Mouse (Mus musculus): ENCODE measurements around the gene Lnx2. TPM values are rescaled to one million over a fixed set of nuclear protein-coding genes. Genes with fewer than 3 reads are reported as not detected.

Gene Lnx2
- total RNA-seq, 1 experiment: 11.6 TPM

DNA sequence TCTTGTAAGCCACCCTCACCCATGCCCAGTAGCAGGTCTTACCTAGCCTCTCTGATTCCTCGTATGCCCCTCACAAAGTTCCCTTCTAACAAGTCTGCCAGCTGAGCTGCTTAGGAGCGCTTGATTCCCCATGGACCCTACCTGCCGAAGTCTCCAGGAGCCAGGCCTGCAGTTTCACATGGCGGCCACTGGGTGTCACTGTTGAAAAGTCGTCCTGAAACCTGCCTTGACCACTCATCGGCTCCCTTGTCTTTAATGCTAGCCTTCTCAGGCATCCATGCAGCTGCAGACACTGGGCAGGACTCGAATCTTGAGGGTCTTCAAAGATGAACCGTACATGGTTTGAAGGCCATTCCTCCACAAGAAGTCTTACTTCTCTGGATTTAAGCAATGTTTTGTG lies 93.2 kb downstream of the Lnx2 start:
- TF ChIP-seq ZC3H11A (IDR thresholded peaks at IDR 0.05; ENCODE audit: borderline replicate concordance, low read depth, low read length) (peak; percentile 48; the same call in 1 of the 2 replicates), CHD2 (IDR thresholded peaks at IDR 0.05; ENCODE audit: low read depth, low read length) (no peak), ZNF384 (IDR thresholded peaks at IDR 0.05; ENCODE audit: low read depth, low read length) (no peak)
- Histone ChIP-seq H3K4me3 (ENCODE audit: insufficient read depth in 1 of 2, low read depth in 1 of 2, low read length in 2 of 2, poor library complexity in 1 of 2, severe bottlenecking in 1 of 2) (no peak overlapping the region), H3K27ac (ENCODE audit: insufficient read depth, low read depth, low read length, poor library complexity, severe bottlenecking) (no peak overlapping the region), H3K4me1 (ENCODE audit: control insufficient read depth in 2 of 2, insufficient read depth in 2 of 2, low read length in 2 of 2, poor library complexity in 1 of 2) (peaks cover 0 to 2% of the 10 kb centered on the region in 2 experiments; a peak in 1 of 4 replicates), H3K9me3 (ENCODE audit: control insufficient read depth, insufficient read depth, low read depth, low read length) (no peaks in the 10 kb centered on the region), H3K36me3 (ENCODE audit: control insufficient read depth, insufficient read depth, low read length, poor library complexity, severe bottlenecking) (no peaks in the 10 kb centered on the region), H3K9ac (ENCODE audit: insufficient read depth, low read depth, low read length, poor library complexity, severe bottlenecking) (no peak overlapping the region)
- in situ Hi-C loops (cut with MboI; ENCODE audit: low sequenced_read_pairs in 2 of 2, unreplicated experiment in 2 of 2): no loop called here
- peak; percentile 70 for DNase-seq (ENCODE audit: low read depth, low spot score)

DNA sequence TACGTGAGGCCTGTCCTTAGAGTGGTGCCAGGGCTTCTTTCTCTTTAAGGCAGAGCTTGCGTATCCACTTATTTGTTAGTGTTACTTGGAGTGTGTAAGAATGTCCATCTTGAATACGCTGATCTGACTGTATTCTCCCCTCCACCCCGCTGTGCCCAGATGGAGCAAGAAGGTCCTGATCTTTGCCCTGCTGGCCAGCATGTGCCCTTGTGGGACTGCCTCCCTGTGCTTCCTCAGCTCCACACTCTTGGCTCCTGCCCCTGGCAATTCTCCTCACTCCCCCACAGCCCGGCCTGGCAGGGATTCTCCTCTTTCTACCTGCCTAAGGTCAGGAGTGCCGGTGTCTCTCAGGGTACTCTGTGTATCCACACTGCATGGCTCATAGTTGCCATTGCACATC lies 95.0 kb downstream of the Lnx2 start:
- H3K4me3 ChIP-seq (ENCODE audit: insufficient read depth in 1 of 2, low read depth in 1 of 2, low read length in 2 of 2, poor library complexity in 1 of 2, severe bottlenecking in 1 of 2): no peak overlapping the region
- no peak for DNase-seq (ENCODE audit: low read depth, low spot score)
- peaks cover 0 to 2% of the 10 kb centered on the region in 2 experiments; a peak in 1 of 4 replicates for H3K4me1 ChIP-seq (ENCODE audit: control insufficient read depth in 2 of 2, insufficient read depth in 2 of 2, low read length in 2 of 2, poor library complexity in 1 of 2)
- no peaks in the 10 kb centered on the region for H3K36me3 ChIP-seq (ENCODE audit: control insufficient read depth, insufficient read depth, low read length, poor library complexity, severe bottlenecking)
- TF ChIP-seq CHD2 (IDR thresholded peaks at IDR 0.05; ENCODE audit: low read depth, low read length): no peak
- no peak for TF ChIP-seq HCFC1 (IDR thresholded peaks at IDR 0.05; ENCODE audit: borderline replicate concordance, insufficient read depth, low read length)
- no peak for TF ChIP-seq ZNF384 (IDR thresholded peaks at IDR 0.05; ENCODE audit: low read depth, low read length)
- TF ChIP-seq MAFK (IDR thresholded peaks at IDR 0.05; ENCODE audit: insufficient read depth, low read depth, low read length): no peak
- no peak overlapping the region for H3K9ac ChIP-seq (ENCODE audit: insufficient read depth, low read depth, low read length, poor library complexity, severe bottlenecking)
- H3K27ac ChIP-seq (ENCODE audit: insufficient read depth, low read depth, low read length, poor library complexity, severe bottlenecking): no peak overlapping the region
- in situ Hi-C loops (cut with MboI; ENCODE audit: low sequenced_read_pairs in 2 of 2, unreplicated experiment in 2 of 2): no loop called here
- no peaks in the 10 kb centered on the region for H3K9me3 ChIP-seq (ENCODE audit: control insufficient read depth, insufficient read depth, low read depth, low read length)

- in situ Hi-C loops (cut with MboI; ENCODE audit: low sequenced_read_pairs in 2 of 2, unreplicated experiment in 2 of 2): no loop called here
Observed at GRCm38 (mm10) chr5:146974781-146975123, 101.6 kb downstream of the Lnx2 start.

DNA sequence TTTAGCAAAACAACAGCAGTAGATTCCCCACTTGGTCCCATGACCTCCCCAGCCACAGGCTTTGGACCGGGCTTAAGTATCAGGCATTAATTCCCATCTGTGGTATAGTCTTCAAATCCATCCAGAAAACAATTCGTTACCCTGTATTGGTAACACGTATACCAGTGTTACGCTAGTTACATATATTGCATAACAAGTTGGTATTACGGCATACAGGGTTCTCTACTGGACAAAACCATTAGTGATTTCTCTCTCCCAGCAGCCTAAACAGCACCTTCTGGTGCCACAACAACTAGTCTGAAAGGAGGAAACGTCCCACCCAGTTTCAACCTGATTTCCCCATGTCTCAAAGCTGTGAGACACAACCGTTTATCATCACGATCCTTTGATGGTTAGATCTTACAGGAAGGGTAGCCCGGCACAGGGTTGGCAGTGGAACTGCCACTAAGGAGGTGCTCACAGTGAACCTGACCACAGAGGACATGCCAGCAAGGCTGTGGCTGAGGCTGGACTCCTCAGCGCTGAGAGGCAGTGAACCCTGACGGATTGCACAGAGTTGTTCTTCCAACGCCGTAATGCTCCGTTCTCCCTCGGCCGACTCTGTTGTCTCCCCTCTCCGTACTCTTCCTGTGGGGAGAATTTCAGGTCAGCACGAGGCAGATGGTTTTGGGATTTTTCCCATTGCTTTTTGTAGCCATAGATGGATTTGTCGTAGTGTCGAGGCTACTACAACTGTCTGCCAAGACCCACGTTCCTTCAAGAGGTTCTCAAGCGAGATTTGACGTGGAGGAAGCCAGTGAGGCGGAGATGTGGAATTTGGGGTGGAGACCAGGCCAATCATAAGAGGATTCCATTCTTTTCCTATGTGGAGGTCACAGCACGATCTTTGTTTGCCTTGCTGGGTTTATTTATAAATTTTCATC lies 102.3 kb downstream of the Lnx2 start:
- no peaks in the 10 kb centered on the region for H3K36me3 ChIP-seq (ENCODE audit: control insufficient read depth, insufficient read depth, low read length, poor library complexity, severe bottlenecking)
- in situ Hi-C loops (cut with MboI; ENCODE audit: low sequenced_read_pairs in 2 of 2, unreplicated experiment in 2 of 2): no loop called here
- no peak for TF ChIP-seq ZNF384 (IDR thresholded peaks at IDR 0.05; ENCODE audit: low read depth, low read length)
- no peak for TF ChIP-seq HCFC1 (IDR thresholded peaks at IDR 0.05; ENCODE audit: borderline replicate concordance, insufficient read depth, low read length)
- TF ChIP-seq MAFK (IDR thresholded peaks at IDR 0.05; ENCODE audit: insufficient read depth, low read depth, low read length): no peak
- no peak for TF ChIP-seq CHD2 (IDR thresholded peaks at IDR 0.05; ENCODE audit: low read depth, low read length)
- no peak for TF ChIP-seq ZC3H11A (IDR thresholded peaks at IDR 0.05; ENCODE audit: borderline replicate concordance, low read depth, low read length)
- H3K4me1 ChIP-seq (ENCODE audit: control insufficient read depth in 2 of 2, insufficient read depth in 2 of 2, low read length in 2 of 2, poor library complexity in 1 of 2): peaks cover 8 to 14% of the 10 kb centered on the region in 2 experiments; a peak in 3 of 4 replicates
- DNase-seq (ENCODE audit: low read depth, low spot score): no peak
- no peak overlapping the region for H3K4me3 ChIP-seq (ENCODE audit: insufficient read depth in 1 of 2, low read depth in 1 of 2, low read length in 2 of 2, poor library complexity in 1 of 2, severe bottlenecking in 1 of 2)
- no peak overlapping the region for H3K27ac ChIP-seq (ENCODE audit: insufficient read depth, low read depth, low read length, poor library complexity, severe bottlenecking)
- no peaks in the 10 kb centered on the region for H3K9me3 ChIP-seq (ENCODE audit: control insufficient read depth, insufficient read depth, low read depth, low read length)
- no peak overlapping the region for H3K9ac ChIP-seq (ENCODE audit: insufficient read depth, low read depth, low read length, poor library complexity, severe bottlenecking)

More at GRCm38 (mm10) chr5:146974781-146975123, 101.6 kb downstream of the Lnx2 start:
- no peaks in the 10 kb centered on the region for H3K9me3 ChIP-seq (ENCODE audit: control insufficient read depth, insufficient read depth, low read depth, low read length)
- H3K36me3 ChIP-seq (ENCODE audit: control insufficient read depth, insufficient read depth, low read length, poor library complexity, severe bottlenecking): no peaks in the 10 kb centered on the region
- H3K27ac ChIP-seq (ENCODE audit: insufficient read depth, low read depth, low read length, poor library complexity, severe bottlenecking): no peak overlapping the region
- peaks cover 8 to 13% of the 10 kb centered on the region in 2 experiments; a peak in 3 of 4 replicates for H3K4me1 ChIP-seq (ENCODE audit: control insufficient read depth in 2 of 2, insufficient read depth in 2 of 2, low read length in 2 of 2, poor library complexity in 1 of 2)
- H3K9ac ChIP-seq (ENCODE audit: insufficient read depth, low read depth, low read length, poor library complexity, severe bottlenecking): no peak overlapping the region
- H3K4me3 ChIP-seq (ENCODE audit: insufficient read depth in 1 of 2, low read depth in 1 of 2, low read length in 2 of 2, poor library complexity in 1 of 2, severe bottlenecking in 1 of 2): no peak overlapping the region
- no peak for TF ChIP-seq HCFC1 (IDR thresholded peaks at IDR 0.05; ENCODE audit: borderline replicate concordance, insufficient read depth, low read length)
- TF ChIP-seq MAFK (IDR thresholded peaks at IDR 0.05; ENCODE audit: insufficient read depth, low read depth, low read length): no peak
- no peak for TF ChIP-seq CHD2 (IDR thresholded peaks at IDR 0.05; ENCODE audit: low read depth, low read length)
- no peak for TF ChIP-seq ZC3H11A (IDR thresholded peaks at IDR 0.05; ENCODE audit: borderline replicate concordance, low read depth, low read length)
- TF ChIP-seq ZNF384 (IDR thresholded peaks at IDR 0.05; ENCODE audit: low read depth, low read length): no peak
- DNase-seq (ENCODE audit: low read depth, low spot score): no peak

Measured in ES-E14 (cell line).